Mouse (Mus musculus) brown adipose tissue, adult 24 weeks (tissue): ENCODE measurements around the gene Cyp2w1. TPM values are rescaled to one million over a fixed set of nuclear protein-coding genes. Genes with fewer than 3 reads are reported as not detected.

ENCODE experiments used
- H3K27ac ChIP-seq: fragments of 200-500 bp; replicated peaks from 2 replicates; pipeline ENCODE4 v1.5.1; 2012; ENCODE audit warnings: low read depth, mild to moderate bottlenecking, low read length
- H3K4me1 ChIP-seq: fragments of 200-500 bp; 2 replicates; pipeline ENCODE4 v1.6.1; 2012; ENCODE audit warnings: low read length, mixed read lengths; ENCODE audit not compliant: control insufficient read depth, insufficient read depth, insufficient read length
- H3K4me3 ChIP-seq: fragments of 200-500 bp; 2 replicates; pipeline ENCODE4 v1.5.1; 2012; ENCODE audit warnings: low read depth, mild to moderate bottlenecking, low read length, moderate library complexity; ENCODE audit not compliant: insufficient read depth
- polyA plus RNA-seq: library from polyadenylated mRNA; stranded (reverse); fragments of >200 nt; gene quantifications from 2 replicates; pipeline ENCODE4 v1.2.4, GENCODE M21; 2012; ENCODE audit not compliant: missing spikeins, insufficient read depth, insufficient read length

The Cyp2w1 gene
- polyA plus RNA-seq, 1 experiment, result not detected

DNA sequence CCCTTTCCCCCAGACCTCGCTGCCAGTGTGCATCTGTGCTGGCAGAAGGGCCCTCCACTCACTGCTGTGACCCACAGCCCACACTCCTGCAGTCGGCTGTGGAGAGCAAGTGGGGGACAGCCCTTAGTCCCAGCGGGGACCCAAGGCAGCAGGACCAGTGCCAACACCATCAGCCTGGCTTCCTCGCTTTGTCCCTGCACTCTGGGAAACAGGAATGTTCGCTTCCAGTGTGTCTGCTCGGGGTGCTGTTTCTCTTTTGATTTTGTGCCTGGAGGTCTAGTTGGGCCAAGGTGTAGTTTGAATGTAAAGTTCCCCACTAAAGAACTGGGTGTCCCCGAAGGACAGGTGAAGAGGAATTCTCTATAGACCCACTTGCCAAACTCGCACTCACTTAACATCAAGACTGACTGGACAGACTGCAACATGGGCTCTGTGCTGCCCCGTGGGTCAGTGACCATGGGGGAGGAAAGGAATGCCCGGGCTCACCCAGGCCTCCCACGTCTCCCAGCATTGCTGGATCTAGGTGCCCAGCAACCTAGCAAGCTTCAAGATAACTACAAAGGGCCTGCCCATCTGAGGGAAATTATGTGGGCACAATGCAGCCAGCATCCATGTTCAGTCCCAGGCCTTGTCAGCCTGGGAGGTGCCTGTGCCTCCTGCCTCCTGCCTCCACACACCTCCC lies 39.0 kb downstream of the Cyp2w1 start:
- Histone ChIP-seq H3K27ac (peak overlapping the region; percentile 72), H3K4me1 (peaks cover 44% of the 10 kb centered on the region), H3K4me3 (peak overlapping the region; percentile 31)

DNA sequence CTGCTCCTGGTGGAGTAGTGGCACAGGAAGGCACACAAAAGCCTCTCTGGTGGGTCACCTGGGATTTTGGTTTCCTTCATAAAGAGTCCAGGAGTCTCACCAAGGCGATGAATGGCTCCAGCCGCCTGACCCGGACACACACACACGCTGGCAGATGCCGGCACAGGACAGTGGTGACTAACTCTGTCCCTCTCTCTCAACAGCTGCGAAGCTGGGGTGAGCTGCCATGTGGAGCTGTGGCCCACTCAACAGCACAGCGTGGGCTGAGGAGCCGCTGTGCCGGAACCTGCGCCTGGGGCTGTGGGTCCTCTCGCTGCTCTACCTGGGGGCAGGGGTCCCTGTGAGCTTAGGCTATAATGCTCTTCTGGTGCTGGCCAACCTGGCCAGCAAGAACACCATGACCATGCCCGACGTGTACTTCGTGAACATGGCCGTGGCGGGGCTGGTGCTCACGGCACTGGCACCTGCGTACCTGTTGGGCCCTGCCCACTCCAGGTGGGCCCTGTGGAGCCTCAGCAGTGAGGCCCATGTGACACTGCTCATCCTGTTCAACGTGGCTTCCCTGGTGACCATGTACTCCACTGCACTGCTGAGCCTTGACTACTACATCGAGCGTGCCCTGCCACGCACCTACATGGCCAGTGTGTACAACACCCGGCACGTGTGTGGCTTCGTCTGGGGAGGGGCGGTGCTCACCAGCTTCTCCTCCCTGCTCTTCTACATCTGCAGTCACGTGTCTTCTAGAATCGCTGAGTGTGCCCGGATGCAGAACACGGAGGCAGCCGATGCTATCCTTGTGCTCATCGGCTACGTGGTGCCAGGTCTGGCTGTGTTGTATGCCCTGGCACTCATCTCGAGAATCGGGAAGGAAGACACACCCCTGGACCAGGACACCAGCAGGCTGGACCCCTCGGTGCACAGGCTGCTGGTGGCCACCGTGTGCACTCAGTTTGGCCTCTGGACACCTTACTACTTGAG lies 40.1 kb downstream of the Cyp2w1 start:
- Histone ChIP-seq H3K4me1 (peaks cover 44% of the 10 kb centered on the region), H3K27ac (peak overlapping the region; percentile 72), H3K4me3 (no peak overlapping the region)

DNA sequence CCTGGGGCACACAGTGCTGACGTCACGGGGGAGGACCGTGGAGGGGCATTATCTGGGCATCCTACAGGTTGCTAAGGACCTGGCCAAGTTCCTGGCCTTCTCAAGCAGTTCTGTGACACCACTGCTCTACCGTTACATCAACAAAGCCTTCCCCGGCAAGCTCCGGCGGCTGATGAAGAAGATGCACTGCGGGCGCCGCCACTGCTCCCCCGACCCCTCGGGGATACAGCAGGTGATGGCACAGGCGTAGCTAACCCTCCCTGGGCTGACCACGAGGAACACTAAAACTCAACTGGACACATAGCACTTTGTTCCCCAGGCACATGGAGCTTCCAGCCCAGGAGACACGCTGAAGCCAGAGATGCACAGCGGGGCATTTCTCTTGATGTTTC lies 40.8 kb downstream of the Cyp2w1 start:
- Histone ChIP-seq H3K4me3 (no peak overlapping the region), H3K4me1 (peaks cover 42% of the 10 kb centered on the region), H3K27ac (0 out of 2 replicates have a peak overlapping the region, but pooled peaks have one; percentile 72)

DNA sequence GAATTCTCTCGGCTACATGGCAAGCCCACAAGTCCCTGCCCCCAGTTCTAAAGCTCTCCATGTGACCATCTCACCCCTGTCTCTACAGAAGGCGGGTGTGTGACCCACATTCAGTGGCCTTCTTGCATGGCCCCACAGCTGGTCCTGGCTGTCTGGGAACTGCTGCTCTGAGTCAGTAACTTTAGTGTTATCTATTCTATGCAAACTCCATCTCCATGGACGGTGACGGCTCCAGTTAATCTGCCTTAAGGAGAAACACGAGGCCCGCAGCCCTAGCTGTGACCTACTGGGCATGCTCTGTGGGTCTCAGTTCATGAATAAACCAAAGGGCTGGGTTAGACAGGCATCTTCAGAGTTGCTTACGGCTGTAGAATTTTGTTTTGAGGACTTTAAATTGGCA lies 42.0 kb downstream of the Cyp2w1 start:
- H3K4me3 ChIP-seq, result no peak overlapping the region
- H3K27ac ChIP-seq, result no peak overlapping the region
- H3K4me1 ChIP-seq, result peaks cover 37% of the 10 kb centered on the region

DNA sequence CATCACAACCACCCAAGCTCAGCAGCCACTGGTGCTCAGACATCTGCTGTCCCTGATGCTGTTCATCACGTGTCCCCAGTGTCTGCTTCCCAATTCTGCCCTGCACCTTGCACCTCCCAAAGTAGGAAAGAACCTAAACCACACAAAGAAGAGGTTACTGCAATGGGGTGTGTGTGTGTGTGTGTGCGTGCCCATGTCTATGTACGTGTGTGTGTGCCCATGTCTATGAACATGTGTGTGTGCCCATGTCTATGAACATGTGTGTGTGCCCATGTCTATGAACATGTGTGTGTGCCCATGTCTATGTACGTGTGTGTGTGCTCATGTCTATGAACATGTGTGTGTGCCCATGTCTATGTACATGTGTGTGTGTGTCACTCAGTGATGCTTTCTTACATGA lies 43.1 kb downstream of the Cyp2w1 start:
- Histone ChIP-seq H3K4me1 (peaks cover 29% of the 10 kb centered on the region), H3K4me3 (no peak overlapping the region), H3K27ac (no peak overlapping the region)

DNA sequence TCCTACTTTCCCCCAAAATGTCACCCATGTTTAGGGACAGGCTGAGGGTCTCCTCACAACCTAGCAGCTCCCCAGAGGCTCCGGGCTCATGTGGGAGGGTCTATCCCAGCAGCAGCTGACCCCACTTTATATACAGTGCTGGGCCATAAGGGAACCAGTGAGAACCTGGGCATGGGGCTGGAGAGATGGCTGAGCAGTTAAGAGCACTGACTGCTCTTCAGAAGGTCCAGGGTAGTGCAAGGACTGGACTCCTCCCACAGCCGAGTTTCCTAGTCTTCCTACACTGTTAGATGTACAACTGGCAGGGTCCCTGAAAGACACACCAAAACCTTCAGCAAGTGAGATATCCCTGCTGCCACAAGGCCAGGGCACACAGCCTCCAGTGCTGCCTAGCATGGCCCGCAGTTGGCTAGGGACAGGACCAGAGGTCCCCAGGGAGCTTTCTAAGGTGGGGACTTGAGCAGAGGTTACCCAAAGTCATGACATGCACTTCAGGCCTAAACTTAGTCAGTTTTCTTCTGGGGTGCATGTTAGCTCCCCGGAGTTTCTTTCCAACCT lies 45.0 kb downstream of the Cyp2w1 start:
- Histone ChIP-seq H3K27ac (peak overlapping the region; percentile 4; the same call in 1 of the 2 replicates), H3K4me3 (no peak overlapping the region), H3K4me1 (peaks cover 16% of the 10 kb centered on the region)

DNA sequence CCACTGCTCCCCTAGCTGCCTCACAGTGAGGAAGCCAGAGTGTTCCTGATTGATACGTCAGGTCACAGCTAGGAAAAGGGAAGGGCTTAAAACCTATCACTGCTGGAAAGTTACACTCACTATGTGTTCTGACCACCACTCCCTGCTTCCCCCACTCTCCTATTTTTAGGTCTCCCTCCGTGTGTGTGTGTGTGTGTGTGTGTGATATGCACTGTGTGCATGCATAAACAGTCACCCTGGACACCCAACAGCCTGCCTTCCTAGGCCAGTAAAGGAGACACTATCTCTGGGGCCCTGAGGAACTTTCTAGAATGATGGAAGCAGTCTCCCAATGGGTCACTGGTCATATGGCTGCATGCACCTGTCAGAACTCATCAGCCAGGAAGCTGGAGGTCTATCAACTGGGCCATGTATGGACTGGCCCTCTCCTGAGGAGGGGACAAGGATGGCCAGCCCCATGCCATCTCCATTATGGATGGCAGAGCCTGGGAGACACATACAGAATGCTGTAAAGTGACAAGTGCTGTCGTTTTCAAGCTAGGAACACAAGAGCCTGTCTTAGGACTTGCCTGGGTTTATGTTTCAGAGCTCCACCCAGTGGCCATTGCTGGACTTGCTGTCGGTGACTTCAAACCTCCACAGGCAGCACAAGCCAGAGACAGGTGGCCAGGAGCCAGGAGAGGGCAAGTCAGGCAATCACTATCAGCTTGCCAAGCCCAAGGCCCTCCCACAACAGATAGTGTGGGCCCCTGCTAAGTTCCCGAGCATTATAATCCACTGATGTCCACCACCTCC lies 45.7 kb downstream of the Cyp2w1 start:
- Histone ChIP-seq H3K4me1 (peaks cover 8% of the 10 kb centered on the region), H3K27ac (0 out of 2 replicates have a peak overlapping the region, but pooled peaks have one; percentile 4), H3K4me3 (no peak overlapping the region)

DNA sequence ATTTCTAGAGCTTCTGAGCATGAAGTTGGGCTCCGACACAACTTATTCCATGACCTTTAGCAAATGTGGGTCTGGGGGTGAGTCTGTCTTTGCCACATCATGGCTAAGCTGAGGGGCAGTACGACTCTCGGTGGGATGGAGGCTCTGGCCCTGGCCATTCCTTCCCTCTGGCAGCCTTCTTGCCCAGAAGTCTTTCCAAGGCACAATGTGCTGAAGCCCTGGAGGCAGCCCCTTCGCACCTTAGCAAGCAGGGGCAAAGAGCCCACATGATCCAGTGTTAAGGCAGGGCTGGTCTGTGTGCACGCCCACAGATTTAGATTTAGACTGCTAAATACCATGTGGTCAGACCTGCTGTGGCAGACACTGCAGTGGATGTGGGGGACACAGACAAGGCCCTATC lies 46.4 kb downstream of the Cyp2w1 start:
- H3K4me1 ChIP-seq, result peaks cover 10% of the 10 kb centered on the region
- H3K27ac ChIP-seq, result no peak overlapping the region
- no peak overlapping the region for H3K4me3 ChIP-seq

DNA sequence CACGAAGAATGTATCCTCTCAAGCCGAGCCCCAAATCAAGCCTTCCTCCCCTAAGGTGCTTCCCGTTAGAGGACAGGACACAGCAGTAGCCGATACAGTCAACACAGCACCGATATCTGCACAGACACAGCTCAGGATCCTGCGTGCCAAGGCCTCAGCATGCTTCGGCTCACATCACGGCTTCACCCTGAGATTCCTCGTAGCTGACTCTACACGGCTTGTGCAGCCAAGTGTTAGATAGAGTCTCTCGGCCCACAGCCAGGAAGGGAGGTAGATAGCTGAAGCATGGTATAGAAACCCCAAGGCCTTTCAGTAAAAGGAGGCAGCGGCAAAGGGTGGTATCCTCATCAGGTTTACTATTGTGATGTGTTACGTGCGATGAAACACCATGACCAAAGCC lies 47.6 kb downstream of the Cyp2w1 start:
- H3K27ac ChIP-seq, result no peak overlapping the region

DNA sequence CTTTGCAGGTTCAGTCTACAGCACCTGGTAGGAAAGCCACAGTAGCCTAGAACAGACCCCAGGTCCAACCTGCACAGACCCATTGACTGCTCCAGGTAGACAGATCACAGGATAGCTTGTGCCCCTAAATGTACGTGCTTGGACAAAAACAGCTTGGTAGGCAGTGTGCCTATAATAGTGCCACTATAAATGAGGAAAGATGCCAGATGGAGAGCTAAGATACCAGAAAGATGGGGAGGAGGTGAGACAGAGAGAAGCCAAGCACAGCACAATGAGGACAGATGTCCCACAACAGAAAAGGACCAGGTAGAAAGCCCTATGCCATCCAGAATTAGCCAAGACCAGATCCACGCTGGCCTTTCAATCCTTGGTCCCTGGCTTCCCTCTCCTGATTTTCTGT lies 49.7 kb downstream of the Cyp2w1 start:
- Histone ChIP-seq H3K4me3 (no peak overlapping the region), H3K4me1 (peaks cover 33% of the 10 kb centered on the region), H3K27ac (no peak overlapping the region)

More for the DNA sequence above, 47.6 kb downstream of the Cyp2w1 start:
- Histone ChIP-seq H3K4me3 (no peak overlapping the region), H3K4me1 (peaks cover 21% of the 10 kb centered on the region)

DNA sequence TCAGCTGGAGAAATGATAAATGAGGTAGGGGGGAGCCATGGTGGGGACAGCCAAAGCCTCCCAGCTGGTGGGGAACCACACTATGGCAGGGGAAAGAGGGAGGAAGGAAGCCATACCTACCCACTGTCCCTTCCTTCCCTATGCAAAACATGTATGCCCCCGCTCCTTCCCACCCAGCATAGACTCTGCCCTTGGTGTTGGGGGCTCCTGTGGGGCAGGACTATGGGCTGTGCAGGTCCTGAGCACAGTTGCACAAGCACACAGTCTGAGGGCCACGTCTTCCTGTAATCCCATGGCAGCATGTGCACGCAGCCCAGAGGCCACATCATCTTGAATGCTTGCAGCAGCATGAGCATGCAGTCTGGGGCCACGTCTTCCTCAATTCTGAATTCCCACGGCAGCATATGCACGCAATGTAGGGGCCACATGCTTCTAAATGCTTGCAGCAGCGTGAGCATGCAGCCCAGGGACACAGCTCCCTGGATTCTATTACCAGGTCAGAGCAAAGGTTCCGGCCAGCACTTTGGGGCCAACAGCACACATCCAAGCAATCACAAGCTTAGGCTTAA lies 51.4 kb downstream of the Cyp2w1 start:
- no peak overlapping the region for H3K4me3 ChIP-seq
- H3K27ac ChIP-seq, result peak overlapping the region; percentile 88
- H3K4me1 ChIP-seq, result peaks cover 37% of the 10 kb centered on the region

DNA sequence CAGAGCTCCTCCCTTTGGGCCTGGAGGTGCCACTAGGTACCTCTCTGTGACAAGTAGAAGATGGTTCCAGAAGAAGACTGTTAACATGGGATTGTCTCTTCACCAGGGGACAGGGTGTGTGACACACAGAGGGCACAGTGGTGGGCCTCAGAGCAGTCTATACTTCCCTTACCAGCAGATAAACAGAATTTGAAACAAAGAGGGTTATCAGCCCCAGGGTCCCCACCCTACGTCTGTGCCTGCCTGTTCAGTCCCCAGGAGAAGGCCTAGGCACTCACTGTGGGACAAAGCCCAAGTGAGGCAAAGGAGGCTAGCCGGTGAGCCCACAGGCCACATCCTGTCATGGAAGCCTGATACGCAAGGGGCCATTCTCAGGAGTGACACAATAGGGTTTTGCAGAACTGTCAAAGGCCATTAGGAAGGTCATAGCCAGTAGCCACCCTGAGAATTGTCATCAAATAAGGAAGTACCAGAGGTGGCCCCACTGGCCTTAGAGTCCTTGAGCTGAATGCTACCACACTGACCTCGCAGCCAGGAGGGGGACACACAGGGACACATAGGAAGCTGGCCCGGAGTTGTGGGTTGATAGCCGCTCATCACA lies 52.5 kb downstream of the Cyp2w1 start, which contains the start of gene C130050O18Rik:
C130050O18Rik (plus strand) TSS at position 480 of the 601 bp plus-strand sequence.
- Histone ChIP-seq H3K4me3 (peak within 1 kb of the TSS; percentile 51), H3K27ac (peak within 1 kb of the TSS; percentile 88)

DNA sequence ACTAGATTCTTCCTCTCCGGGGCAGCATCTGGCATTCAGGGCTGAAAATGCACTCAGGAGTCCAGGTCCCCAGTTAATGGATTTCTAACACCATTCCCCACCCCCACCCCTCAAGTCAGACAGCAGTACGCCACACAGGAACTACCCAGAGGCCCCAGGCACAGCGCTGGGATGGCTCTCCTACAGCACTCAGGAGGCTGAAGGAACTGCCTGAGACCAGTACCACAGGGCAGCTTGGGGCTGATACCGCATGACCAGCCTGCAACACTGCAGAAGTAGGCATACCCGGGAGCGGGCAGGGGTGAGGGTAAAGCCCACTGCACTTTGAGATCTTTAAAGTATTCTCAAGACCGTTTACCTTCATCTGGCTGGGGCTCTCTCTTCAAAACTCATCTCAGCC lies 53.1 kb downstream of the Cyp2w1 start:
- H3K4me1 ChIP-seq, result peaks cover 51% of the 10 kb centered on the region
- H3K4me3 ChIP-seq, result peak overlapping the region; percentile 51
- H3K27ac ChIP-seq, result peak overlapping the region; percentile 88

More for the DNA sequence above, 52.5 kb downstream of the Cyp2w1 start, which contains the start of gene C130050O18Rik:
- peaks cover 45% of the 10 kb centered on the region for H3K4me1 ChIP-seq

DNA sequence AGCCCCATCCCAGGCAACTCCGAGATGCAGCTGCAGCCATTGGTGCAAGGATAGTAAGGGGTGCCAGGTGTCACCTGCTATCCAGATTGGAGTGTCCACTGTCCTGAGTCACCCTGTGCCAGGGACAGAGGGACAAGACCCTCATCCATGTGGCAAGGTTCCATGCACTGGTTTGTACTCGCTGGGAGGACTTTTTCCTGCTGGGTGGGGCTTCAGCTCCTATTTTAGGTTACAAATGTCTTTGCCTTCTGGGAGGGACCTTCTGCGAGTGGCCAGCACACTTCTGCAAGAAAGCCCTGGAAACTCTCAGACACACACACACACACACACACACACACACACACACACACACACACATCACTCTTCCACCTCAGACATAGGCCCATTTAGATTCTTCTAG lies 53.5 kb downstream of the Cyp2w1 start:
- peaks cover 51% of the 10 kb centered on the region for H3K4me1 ChIP-seq
- H3K4me3 ChIP-seq, result peak overlapping the region; percentile 51
- peak overlapping the region; percentile 88 for H3K27ac ChIP-seq
